Mouse (Mus musculus): ENCODE measurements at regions not wholly inside any gene's neighbourhood (a gene's known extent, or its start where the extent isn't known, plus 50 kb on each side); places are given as distances from the start of the nearest gene placed in this dataset.
"Not testable (repeated sequence)": the region's sequence is repeated elsewhere in the genome, so short reads cannot be mapped to it uniquely, and the experiment has no call there.

GRCm38 (mm10) chr1:35200656-35201055, 350.9 kb downstream of the Plekhb2 start:
- DNase-seq (ENCODE audit: low spot score), result no peak

GRCm38 (mm10) chr1:35201083-35201879, 351.5 kb downstream of the Plekhb2 start:
- DNase-seq (ENCODE audit: low spot score), result no peak

- DNase-seq (ENCODE audit: low spot score), result no peak
Observed at GRCm38 (mm10) chr1:35201880-35202220, 352.1 kb downstream of the Plekhb2 start.

GRCm38 (mm10) chr1:35202551-35202950, 352.8 kb downstream of the Plekhb2 start:
- no peak for DNase-seq (ENCODE audit: low spot score)

- DNase-seq (ENCODE audit: low spot score), result no peak
Observed at GRCm38 (mm10) chr1:35206834-35207529, 357.2 kb downstream of the Plekhb2 start.

GRCm38 (mm10) chr1:35212111-35212891, 362.5 kb downstream of the Plekhb2 start:
- no peak for DNase-seq (ENCODE audit: low spot score)

GRCm38 (mm10) chr1:35213875-35214274, 364.1 kb downstream of the Plekhb2 start:
- DNase-seq (ENCODE audit: low spot score), result no peak

GRCm38 (mm10) chr1:35216411-35216810, 366.6 kb downstream of the Plekhb2 start:
- peak; percentile 0 for DNase-seq (ENCODE audit: low spot score)

GRCm38 (mm10) chr1:35220215-35220614, 370.4 kb downstream of the Plekhb2 start:
- not testable (repeated sequence) for DNase-seq (ENCODE audit: low spot score)

- no peak for DNase-seq (ENCODE audit: low spot score)
Observed at GRCm38 (mm10) chr1:35220751-35221150, 371.0 kb downstream of the Plekhb2 start.

- DNase-seq (ENCODE audit: low spot score), result no peak
Observed at GRCm38 (mm10) chr1:35232592-35232991, 382.8 kb downstream of the Plekhb2 start.

- no peak for DNase-seq (ENCODE audit: low spot score)
Observed at GRCm38 (mm10) chr1:35238139-35238538, 388.4 kb downstream of the Plekhb2 start.

- no peak for DNase-seq (ENCODE audit: low spot score)
Observed at GRCm38 (mm10) chr1:35242849-35243248, 393.1 kb downstream of the Plekhb2 start.

GRCm38 (mm10) chr1:35243339-35243738, 393.6 kb downstream of the Plekhb2 start:
- no peak for DNase-seq (ENCODE audit: low spot score)

- DNase-seq (ENCODE audit: low spot score), result no peak
Observed at GRCm38 (mm10) chr1:35265125-35265524, 415.3 kb downstream of the Plekhb2 start.

- DNase-seq (ENCODE audit: low spot score), result no peak
Observed at GRCm38 (mm10) chr1:35266626-35267025, 416.9 kb downstream of the Plekhb2 start.

- DNase-seq (ENCODE audit: low spot score), result no peak
Observed at GRCm38 (mm10) chr1:35267883-35268282, 418.1 kb downstream of the Plekhb2 start.

GRCm38 (mm10) chr1:35274978-35275377, 425.2 kb downstream of the Plekhb2 start:
- no peak for DNase-seq (ENCODE audit: low spot score)

All from lung, postnatal 25 days (tissue).